Mouse (Mus musculus) intestine, embryonic 16.5 days (tissue): ENCODE measurements around the gene Nova2. TPM values are rescaled to one million over a fixed set of nuclear protein-coding genes. Genes with fewer than 3 reads are reported as not detected.
A peak's percentile ranks its signal among the peaks of the same experiment; 100 is the strongest.

Source experiments
- ATAC-seq: fragments of 200-750 bp; cut with Nextera tagmentation; 2 replicates; pipeline ENCODE4 v1.8.0; 2017; ENCODE audit warnings: moderate TSS enrichment, moderate library complexity
- H3K27ac ChIP-seq: fragments of 300-500 bp; sonication (generic); 2 replicates; pipeline ENCODE4 v1.5.1; 2014; ENCODE audit warnings: mild to moderate bottlenecking, low read length
- H3K27me3 ChIP-seq: fragments of 300-500 bp; sonication (generic); replicated peaks from 2 replicates; pipeline ENCODE4 v1.6.1; 2014; ENCODE audit warnings: low read length, control low read depth, mixed read lengths; ENCODE audit not compliant: control insufficient read depth, insufficient read depth
- H3K36me3 ChIP-seq: fragments of 300-500 bp; sonication (generic); 2 replicates; pipeline ENCODE4 v1.6.1; 2014; ENCODE audit warnings: low read length, control low read depth; ENCODE audit not compliant: control insufficient read depth, insufficient read depth
- H3K4me1 ChIP-seq: fragments of 300-500 bp; sonication (generic); 2 replicates; pipeline ENCODE4 v1.6.1; 2014; ENCODE audit warnings: low read length, control low read depth, mixed read lengths; ENCODE audit not compliant: control insufficient read depth, insufficient read depth
- H3K4me2 ChIP-seq: fragments of 300-500 bp; sonication (generic); 2 replicates; pipeline ENCODE4 v1.6.1; 2014; ENCODE audit warnings: low read depth, low read length, control low read depth
- H3K4me3 ChIP-seq: fragments of 300-500 bp; sonication (generic); 2 replicates; pipeline ENCODE4 v1.5.1; 2014; ENCODE audit warnings: mild to moderate bottlenecking, low read length
- H3K9ac ChIP-seq: fragments of 300-500 bp; sonication (generic); 2 replicates; pipeline ENCODE4 v1.6.1; 2014; ENCODE audit warnings: low read depth, low read length
- H3K9me3 ChIP-seq: fragments of 300-500 bp; sonication (generic); 2 replicates; pipeline ENCODE4 v1.6.1; 2016; ENCODE audit warnings: low read length, control low read depth; ENCODE audit not compliant: control insufficient read depth
- WGBS: fragments of 180-500 bp; shearing (Covaris S2); extraction: QIAGEN DNeasy Blood & Tissue Kit; methylation state at CpG from one replicate; pipeline ENCODE4 v1.1.7; 2014; 5-methylcytosine and 5-hydroxymethylcytosine counted together
- polyA plus RNA-seq: library from polyadenylated mRNA; unstranded; fragments of >200 nt; fragmentation: Nextera tagmentation; extraction: Ambion mirVana; gene quantifications from 2 replicates; pipeline ENCODE4 v1.2.1, GENCODE M21; 2015

The Nova2 gene
- polyA plus RNA-seq, 1 experiment from 2014 or later: 0.40 TPM

DNA sequence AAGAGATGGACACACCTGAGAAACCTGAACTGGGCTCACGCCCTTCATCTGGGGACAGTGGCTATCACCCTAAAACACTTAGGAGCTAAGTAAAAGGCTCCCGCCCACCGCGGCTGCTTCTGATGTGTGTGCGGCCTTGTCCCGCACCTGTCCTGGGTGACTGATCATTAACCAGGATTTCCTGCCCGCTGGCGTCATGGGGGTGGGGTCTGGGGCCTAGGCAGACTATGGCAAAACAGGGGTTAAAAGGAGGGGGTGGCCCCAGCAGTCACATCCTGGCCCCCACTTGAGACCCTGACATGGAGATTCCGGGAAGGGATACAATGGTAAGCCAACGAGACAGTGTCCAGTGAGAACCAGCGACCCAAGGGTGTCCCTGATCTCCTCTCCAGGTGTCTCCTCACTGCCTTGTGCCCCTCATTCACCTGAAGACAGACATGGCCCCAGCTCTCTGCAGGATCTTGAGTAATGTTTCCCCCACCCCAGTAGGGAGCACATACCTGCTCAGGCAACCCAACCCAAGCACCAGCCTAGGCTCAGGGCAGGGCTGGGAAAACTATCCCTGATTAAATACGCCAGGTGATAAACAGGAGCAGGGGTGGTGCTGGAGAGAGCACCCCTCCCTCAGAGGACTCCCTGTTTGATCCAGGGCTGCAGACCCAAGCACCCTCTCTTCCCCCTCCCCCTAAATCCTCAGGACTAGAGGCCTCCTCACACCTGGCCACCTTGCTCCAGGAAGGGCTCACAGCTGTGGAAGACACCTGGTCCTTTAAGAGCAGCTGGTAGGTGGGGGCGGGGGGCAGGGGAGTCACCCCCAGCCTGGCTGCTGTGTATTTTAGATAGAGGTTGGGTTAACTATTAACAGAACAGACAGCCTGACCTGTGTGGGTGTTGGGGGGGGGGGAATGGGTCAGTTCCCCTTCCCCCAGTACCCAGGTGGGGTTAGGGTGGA, 81.6 kb downstream of the Nova2 start:
- no peaks in the 10 kb centered on the region for H3K9me3 ChIP-seq
- H3K4me1 ChIP-seq: peaks cover 50% of the 10 kb centered on the region
- H3K36me3 ChIP-seq: peaks cover 11% of the 10 kb centered on the region
- H3K4me3 ChIP-seq: peak overlapping the region; percentile 21
- peak overlapping the region; percentile 92 for H3K27ac ChIP-seq
- 58% methylated on average over 13 of the region's 13 CpGs for WGBS
- peak; percentile 57 for ATAC-seq
- H3K4me2 ChIP-seq: peak overlapping the region; percentile 49
- H3K27me3 ChIP-seq: no peaks in the 10 kb centered on the region
- peak overlapping the region; percentile 51 for H3K9ac ChIP-seq

DNA sequence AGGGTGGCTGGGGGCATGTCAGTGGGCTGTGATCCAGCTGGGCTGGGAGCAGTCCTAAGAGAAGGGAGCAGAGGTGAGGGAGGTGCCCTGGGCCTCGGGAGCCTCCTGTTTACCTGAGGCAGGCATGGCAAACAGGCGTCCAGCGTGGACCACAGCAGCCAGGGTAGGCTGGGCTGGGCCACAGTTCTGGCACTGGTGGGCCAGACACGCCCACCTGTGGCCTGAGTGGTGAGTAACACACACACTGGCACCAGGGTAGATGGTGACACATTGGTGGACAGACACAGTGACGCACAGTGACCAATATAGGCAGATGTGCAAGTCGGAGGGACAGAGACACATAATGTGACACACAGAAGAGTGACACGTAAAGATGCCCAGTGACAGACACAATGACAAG, 84.9 kb downstream of the Nova2 start:
- H3K9ac ChIP-seq: no peak overlapping the region
- H3K9me3 ChIP-seq: no peaks in the 10 kb centered on the region
- H3K36me3 ChIP-seq: peaks cover 7% of the 10 kb centered on the region
- no peak overlapping the region for H3K4me3 ChIP-seq
- no peaks in the 10 kb centered on the region for H3K27me3 ChIP-seq
- ATAC-seq: no peak
- peaks cover 44% of the 10 kb centered on the region for H3K4me1 ChIP-seq
- 80% methylated on average over 7 of the region's 7 CpGs for WGBS
- no peak overlapping the region for H3K27ac ChIP-seq
- H3K4me2 ChIP-seq: no peak overlapping the region

DNA sequence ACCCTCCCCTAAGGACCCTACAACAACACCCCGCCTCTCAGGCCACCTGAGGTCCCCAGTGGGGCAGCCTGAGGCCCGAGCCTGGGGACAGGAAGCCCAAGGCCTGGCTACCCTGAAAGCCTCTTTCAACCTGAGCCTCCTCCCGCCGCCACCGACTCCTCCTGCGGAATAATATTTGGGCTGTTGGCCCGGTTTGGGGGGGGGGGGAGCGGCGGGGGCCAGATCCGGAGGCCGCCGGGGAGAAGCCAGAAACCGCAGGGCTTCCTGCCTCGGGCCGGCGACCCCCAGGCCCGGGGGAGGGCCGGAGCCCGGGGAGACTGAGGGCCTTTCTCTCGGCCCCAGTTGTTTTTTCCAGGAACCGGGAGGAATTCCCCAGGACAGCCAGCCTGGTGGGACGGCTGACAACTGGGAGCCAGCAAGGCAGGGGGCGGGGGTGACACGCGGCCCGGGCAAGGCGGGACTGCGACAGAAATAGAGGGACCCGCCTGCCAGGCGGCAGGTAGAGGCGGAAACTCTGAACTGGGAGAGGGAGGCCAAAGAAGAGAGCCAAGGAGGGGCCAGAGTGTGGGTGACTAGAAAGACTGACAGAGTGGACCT, 86.4 kb downstream of the Nova2 start:
- Histone ChIP-seq H3K4me3 (peak overlapping the region; percentile 45), H3K4me2 (peak overlapping the region; percentile 64), H3K4me1 (peaks cover 30% of the 10 kb centered on the region), H3K27me3 (no peaks in the 10 kb centered on the region), H3K27ac (peak overlapping the region; percentile 75), H3K36me3 (0 out of 2 replicates have a peak, but pooled peaks cover 4% of the 10 kb centered on the region), H3K9ac (peak overlapping the region; percentile 74), H3K9me3 (no peaks in the 10 kb centered on the region)
- peak; percentile 41 for ATAC-seq
- 5% methylated on average over 28 of the region's 31 CpGs for WGBS

DNA sequence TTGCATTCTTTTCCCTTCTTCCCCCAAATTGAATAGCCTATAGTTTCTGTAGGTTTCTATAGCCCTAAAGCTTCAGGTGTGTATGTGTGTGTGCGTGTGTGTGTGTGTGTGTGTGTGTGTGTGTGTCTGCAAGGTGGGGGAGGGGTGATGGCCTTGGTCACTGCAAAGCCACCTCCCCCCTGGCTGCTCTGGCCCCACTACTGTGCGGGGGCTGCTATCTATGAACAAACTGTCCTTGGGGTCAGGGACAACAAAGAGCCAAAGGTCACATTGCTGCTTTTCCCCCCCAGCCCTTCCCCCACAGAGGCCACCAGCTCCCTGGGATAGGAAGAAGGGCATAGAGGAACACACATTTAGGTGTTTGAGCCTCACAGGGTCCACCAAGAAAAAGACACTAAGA, 87.2 kb downstream of the Nova2 start:
- no peak overlapping the region for H3K4me3 ChIP-seq
- ATAC-seq: 0 out of 2 replicates have a peak, but pooled peaks have one; percentile 22
- no peaks in the 10 kb centered on the region for H3K36me3 ChIP-seq
- peaks cover 23% of the 10 kb centered on the region for H3K4me1 ChIP-seq
- no peak overlapping the region for H3K4me2 ChIP-seq
- no peaks in the 10 kb centered on the region for H3K9me3 ChIP-seq
- H3K27me3 ChIP-seq: no peaks in the 10 kb centered on the region
- no peak overlapping the region; the same call in 1 of the 2 replicates for H3K27ac ChIP-seq
- 43% methylated on average over 2 of the region's 2 CpGs for WGBS
- peak overlapping the region; percentile 74; the same call in 1 of the 2 replicates for H3K9ac ChIP-seq

DNA sequence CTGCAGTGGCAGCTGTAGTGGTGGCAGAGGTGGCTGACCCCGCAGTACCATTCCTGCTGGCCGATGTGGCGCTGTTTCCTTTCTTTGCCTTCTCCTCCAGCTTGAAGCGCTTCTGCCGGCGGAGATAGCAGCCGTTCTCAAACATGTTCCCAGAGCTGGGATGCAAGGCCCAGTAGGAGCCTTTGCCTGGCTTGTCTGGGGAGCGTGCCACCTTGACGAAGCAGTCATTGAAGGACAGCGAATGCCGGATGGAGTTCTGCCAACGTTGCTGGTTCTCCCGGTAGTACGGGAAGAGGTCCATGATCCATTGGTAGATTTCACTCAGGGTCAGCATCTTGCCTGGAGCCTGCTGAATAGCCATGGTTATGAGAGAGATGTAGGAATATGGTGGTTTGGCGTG, 88.8 kb downstream of the Nova2 start:
- H3K4me3 ChIP-seq: no peak overlapping the region
- no peak overlapping the region for H3K4me2 ChIP-seq
- H3K27me3 ChIP-seq: no peaks in the 10 kb centered on the region; the same call in 1 of the 2 replicates
- peaks cover 22% of the 10 kb centered on the region for H3K4me1 ChIP-seq
- no peaks in the 10 kb centered on the region for H3K36me3 ChIP-seq
- no peaks in the 10 kb centered on the region for H3K9me3 ChIP-seq
- ATAC-seq: no peak
- no peak overlapping the region for H3K27ac ChIP-seq
- 72% methylated on average over 15 of the region's 15 CpGs for WGBS
- no peak overlapping the region for H3K9ac ChIP-seq

Other genes starting within 250 kb of the Nova2 start
- not detected in 2 replicates for gene Psg20, start 239.7 kb upstream of the Nova2 start, polyA plus RNA-seq
- not detected in 2 replicates for gene Psg22, start 207.8 kb upstream of the Nova2 start, polyA plus RNA-seq
- gene Psg19, start 127.4 kb upstream of the Nova2 start, polyA plus RNA-seq: not detected in 2 replicates
- gene Psg17, start 104.3 kb upstream of the Nova2 start, polyA plus RNA-seq: 0.06 and 0.09 TPM in 2 replicates
- 1.1 and 1.3 TPM in 2 replicates for gene Mill2, start 85.9 kb upstream of the Nova2 start, polyA plus RNA-seq
- 101 and 106 TPM in 2 replicates for gene Pglyrp1, start 54.6 kb upstream of the Nova2 start, polyA plus RNA-seq
- gene Ccdc61, start 15.5 kb upstream of the Nova2 start, polyA plus RNA-seq: 23.7 and 24.7 TPM in 2 replicates
- gene Nanos2, start 61.5 kb downstream of the Nova2 start, polyA plus RNA-seq: not detected in 2 replicates
- gene Mypop, start 65.4 kb downstream of the Nova2 start, polyA plus RNA-seq: 1.7 TPM in 2 replicates
- 17.0 and 17.1 TPM in 2 replicates for gene Irf2bp1, start 78.2 kb downstream of the Nova2 start, polyA plus RNA-seq
- gene Foxa3, start 97.7 kb downstream of the Nova2 start, polyA plus RNA-seq: 28.5 and 30.8 TPM in 2 replicates
- gene Sympk, start 98.5 kb downstream of the Nova2 start, polyA plus RNA-seq: 23.5 and 24.1 TPM in 2 replicates
- gene Rsph6a, start 128.8 kb downstream of the Nova2 start, polyA plus RNA-seq: 0.05 TPM in 1 of 2 replicates, not detected in the other
- 6.4 and 6.7 TPM in 2 replicates for gene Dmwd, start 150.3 kb downstream of the Nova2 start, polyA plus RNA-seq
- 54.6 and 59.3 TPM in 2 replicates for gene Dmpk, start 158.0 kb downstream of the Nova2 start, polyA plus RNA-seq
- gene Six5, start 168.7 kb downstream of the Nova2 start, polyA plus RNA-seq: 7.3 and 7.5 TPM in 2 replicates
- 1.5 and 2.1 TPM in 2 replicates for gene Gm4969, start 192.5 kb downstream of the Nova2 start, polyA plus RNA-seq
- 10.8 and 11.0 TPM in 2 replicates for gene Fbxo46, start 194.0 kb downstream of the Nova2 start, polyA plus RNA-seq
- gene Qpctl, start 223.4 kb downstream of the Nova2 start, polyA plus RNA-seq: 10.5 and 11.1 TPM in 2 replicates
- gene Snrpd2, start 223.8 kb downstream of the Nova2 start, polyA plus RNA-seq: 119 and 132 TPM in 2 replicates
- 3.1 and 3.6 TPM in 2 replicates for gene Gipr, start 240.2 kb downstream of the Nova2 start, polyA plus RNA-seq